Mouse (Mus musculus) brain, embryonic 14.5 days (tissue): Measurements from ENCODE around the gene Fam219a.

ENCODE experiments used
- CTCF ChIP-seq: fragments of 200-500 bp; IDR thresholded peaks from 2 replicates; pipeline ENCODE4 v1.5.1; 2012; ENCODE audit warnings: inconsistent platforms, mild to moderate bottlenecking, moderate library complexity, borderline replicate concordance; ENCODE audit not compliant: insufficient read depth, insufficient read length; ENCODE audit errors: extremely low read depth
- POLR2A ChIP-seq: fragments of 200-500 bp; IDR thresholded peaks from 2 replicates; pipeline ENCODE4 v1.6.1; 2012; ENCODE audit warnings: mild to moderate bottlenecking, inconsistent platforms, borderline replicate concordance; ENCODE audit not compliant: poor library complexity, insufficient read depth, insufficient read length, severe bottlenecking; ENCODE audit errors: extremely low read depth

DNA sequence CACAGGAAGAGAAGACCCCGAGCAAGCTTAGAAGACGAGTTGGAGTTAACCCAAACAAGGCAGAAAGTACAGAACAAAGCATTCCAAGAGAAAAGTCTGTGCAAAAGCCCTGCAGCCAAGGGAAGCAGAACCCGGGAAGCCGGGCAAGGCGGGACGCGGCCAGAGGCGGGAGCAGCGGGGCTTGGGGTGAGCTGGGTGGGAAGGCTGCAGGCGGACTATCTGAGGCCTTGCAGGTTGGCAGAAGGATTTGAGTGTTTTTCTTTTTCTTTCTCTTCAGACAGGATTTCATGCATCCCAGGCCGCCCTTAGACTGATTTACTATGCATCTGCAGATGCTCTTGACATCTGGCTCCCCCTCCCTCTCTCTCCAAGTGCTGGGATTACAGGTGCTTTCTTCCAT, 16.2 kb downstream of the Fam219a start:
- TF ChIP-seq POLR2A (no peak), CTCF (no peak)
